Mouse (Mus musculus): ENCODE results near the gene Tfeb. TPM values are rescaled to one million over a fixed set of nuclear protein-coding genes. Genes with fewer than 3 reads are reported as not detected.

Gene Tfeb
- polyA plus RNA-seq, 1 experiment from 2014 or later, result 14.1 TPM

GRCm38 (mm10) chr17:47715037-47715436 is 21.8 kb upstream of the Tfeb start:
- no peak overlapping the region for H3K4me2 ChIP-seq
- H3K9ac ChIP-seq, result no peak overlapping the region
- no peak for ATAC-seq (ENCODE audit: insufficient number of reproducible peaks, low FRiP score, low TSS enrichment, low read depth)
- no peak overlapping the region for H3K4me3 ChIP-seq
- H3K36me3 ChIP-seq, result no peaks in the 10 kb centered on the region
- no peaks in the 10 kb centered on the region for H3K9me3 ChIP-seq
- H3K27ac ChIP-seq, result no peak overlapping the region
- H3K27me3 ChIP-seq, result no peaks in the 10 kb centered on the region
- WGBS, result 52% methylated on average over 3 of the region's 3 CpGs
- H3K4me1 ChIP-seq, result no peaks in the 10 kb centered on the region

GRCm38 (mm10) chr17:47721183-47721582 is 15.6 kb upstream of the Tfeb start:
- Histone ChIP-seq H3K4me1 (no peaks in the 10 kb centered on the region), H3K27me3 (no peaks in the 10 kb centered on the region), H3K4me3 (no peak overlapping the region), H3K36me3 (no peaks in the 10 kb centered on the region), H3K9ac (no peak overlapping the region), H3K9me3 (no peaks in the 10 kb centered on the region), H3K4me2 (no peak overlapping the region), H3K27ac (no peak overlapping the region)
- 85% methylated on average over 4 of the region's 4 CpGs for WGBS
- no peak for ATAC-seq (ENCODE audit: insufficient number of reproducible peaks, low FRiP score, low TSS enrichment, low read depth)

GRCm38 (mm10) chr17:47726566-47726965 is 10.3 kb upstream of the Tfeb start, which contains the start of gene Pgc:
Gene Pgc (plus strand): TSS chr17:47726842.
- no peaks in the 10 kb centered on the region for H3K27me3 ChIP-seq

GRCm38 (mm10) chr17:47730633-47731575 is 5.9 kb upstream of the Tfeb start:
- Histone ChIP-seq H3K27ac (no peak overlapping the region), H3K9me3 (no peaks in the 10 kb centered on the region), H3K4me1 (no peaks in the 10 kb centered on the region), H3K9ac (no peak overlapping the region), H3K4me3 (no peak overlapping the region), H3K4me2 (no peak overlapping the region), H3K27me3 (no peaks in the 10 kb centered on the region), H3K36me3 (no peaks in the 10 kb centered on the region)
- ATAC-seq (ENCODE audit: insufficient number of reproducible peaks, low FRiP score, low TSS enrichment, low read depth), result no peak
- WGBS, result 64% methylated on average over 24 of the region's 24 CpGs

More at GRCm38 (mm10) chr17:47726566-47726965, 10.3 kb upstream of the Tfeb start, which contains the start of gene Pgc:
- ATAC-seq (ENCODE audit: insufficient number of reproducible peaks, low FRiP score, low TSS enrichment, low read depth), result no peak
- H3K4me2 ChIP-seq, result no peak within 1 kb of the TSS
- H3K9ac ChIP-seq, result no peak within 1 kb of the TSS
- 70% methylated on average over 11 of the region's 11 CpGs for whole genome bisulfite sequencing
- no peak within 1 kb of the TSS for H3K4me3 ChIP-seq
- no peaks in the 10 kb centered on the region for H3K36me3 ChIP-seq
- no peaks in the 10 kb centered on the region for H3K9me3 ChIP-seq
- H3K4me1 ChIP-seq, result no peaks in the 10 kb centered on the region
- H3K27ac ChIP-seq, result no peak within 1 kb of the TSS

- Histone ChIP-seq H3K36me3 (no peaks in the 10 kb centered on the region), H3K9me3 (no peaks in the 10 kb centered on the region), H3K9ac (no peak overlapping the region), H3K27ac (no peak overlapping the region), H3K4me3 (no peak overlapping the region), H3K4me2 (no peak overlapping the region), H3K4me1 (peaks cover 24% of the 10 kb centered on the region), H3K27me3 (no peaks in the 10 kb centered on the region)
- 74% methylated on average over 14 of the region's 14 CpGs for WGBS
- no peak for ATAC-seq (ENCODE audit: insufficient number of reproducible peaks, low FRiP score, low TSS enrichment, low read depth)
Observed at GRCm38 (mm10) chr17:47735553-47736100, 1.2 kb upstream of the Tfeb start.

- 0% methylated on average over 47 of the region's 60 CpGs for WGBS
- ATAC-seq (ENCODE audit: insufficient number of reproducible peaks, low FRiP score, low TSS enrichment, low read depth), result peak; percentile 91
- peaks cover 24% of the 10 kb centered on the region for H3K4me1 ChIP-seq
- no peaks in the 10 kb centered on the region for H3K9me3 ChIP-seq
- peak overlapping the region; percentile 87 for H3K4me3 ChIP-seq
- H3K27ac ChIP-seq, result peak overlapping the region; percentile 94
- no peaks in the 10 kb centered on the region for H3K27me3 ChIP-seq
- peak overlapping the region; percentile 76 for H3K9ac ChIP-seq
- peak overlapping the region; percentile 94 for H3K4me2 ChIP-seq
- H3K36me3 ChIP-seq, result no peaks in the 10 kb centered on the region
Observed at GRCm38 (mm10) chr17:47737271-47738065, 638 bp downstream of the Tfeb start.

GRCm38 (mm10) chr17:47738066-47738878 is 1.4 kb downstream of the Tfeb start:
- Histone ChIP-seq H3K27ac (peak overlapping the region; percentile 94), H3K9me3 (no peaks in the 10 kb centered on the region), H3K27me3 (no peaks in the 10 kb centered on the region), H3K4me1 (peaks cover 24% of the 10 kb centered on the region), H3K36me3 (no peaks in the 10 kb centered on the region), H3K9ac (peak overlapping the region; percentile 42), H3K4me3 (peak overlapping the region; percentile 87), H3K4me2 (peak overlapping the region; percentile 94)
- WGBS, result under 1% methylated on average over 51 of the region's 61 CpGs
- peak; percentile 72 for ATAC-seq (ENCODE audit: insufficient number of reproducible peaks, low FRiP score, low TSS enrichment, low read depth)

- peak overlapping the region; percentile 87 for H3K4me3 ChIP-seq
- H3K36me3 ChIP-seq, result no peaks in the 10 kb centered on the region
- peak overlapping the region; percentile 94 for H3K27ac ChIP-seq
- peak overlapping the region; percentile 94 for H3K4me2 ChIP-seq
- H3K9ac ChIP-seq, result peak overlapping the region; percentile 42; the same call in 1 of the 2 replicates
- WGBS, result 7% methylated on average over 20 of the region's 20 CpGs
- H3K9me3 ChIP-seq, result no peaks in the 10 kb centered on the region
- peaks cover 24% of the 10 kb centered on the region for H3K4me1 ChIP-seq
- ATAC-seq (ENCODE audit: insufficient number of reproducible peaks, low FRiP score, low TSS enrichment, low read depth), result no peak; the same call in 1 of the 2 replicates
- H3K27me3 ChIP-seq, result no peaks in the 10 kb centered on the region
Observed at GRCm38 (mm10) chr17:47738879-47739798, 2.3 kb downstream of the Tfeb start.

- no peaks in the 10 kb centered on the region for H3K36me3 ChIP-seq
- no peaks in the 10 kb centered on the region for H3K27me3 ChIP-seq
- H3K4me2 ChIP-seq, result no peak overlapping the region
- ATAC-seq (ENCODE audit: insufficient number of reproducible peaks, low FRiP score, low TSS enrichment, low read depth), result no peak
- H3K9me3 ChIP-seq, result no peaks in the 10 kb centered on the region
- no peak overlapping the region for H3K4me3 ChIP-seq
- peaks cover 24% of the 10 kb centered on the region for H3K4me1 ChIP-seq
- WGBS, result 60% methylated on average over 2 of the region's 2 CpGs
- H3K9ac ChIP-seq, result no peak overlapping the region
- no peak overlapping the region for H3K27ac ChIP-seq
Observed at GRCm38 (mm10) chr17:47740186-47740585, 3.4 kb downstream of the Tfeb start.

GRCm38 (mm10) chr17:47742991-47743734 is 6.3 kb downstream of the Tfeb start:
- Histone ChIP-seq H3K4me3 (no peak overlapping the region), H3K36me3 (no peaks in the 10 kb centered on the region), H3K4me1 (peaks cover 19% of the 10 kb centered on the region), H3K9ac (no peak overlapping the region), H3K27me3 (no peaks in the 10 kb centered on the region), H3K9me3 (no peaks in the 10 kb centered on the region), H3K4me2 (no peak overlapping the region), H3K27ac (no peak overlapping the region)
- ATAC-seq (ENCODE audit: insufficient number of reproducible peaks, low FRiP score, low TSS enrichment, low read depth), result no peak
- 43% methylated on average over 16 of the region's 16 CpGs for WGBS

All from limb, embryonic 15.5 days (tissue).